Mouse (Mus musculus): ENCODE measurements around the gene Slc5a4a. TPM values are rescaled to one million over a fixed set of nuclear protein-coding genes. Genes with fewer than 3 reads are reported as not detected.

The Slc5a4a gene
- polyA plus RNA-seq, 1 experiment = 51.9 TPM

DNA sequence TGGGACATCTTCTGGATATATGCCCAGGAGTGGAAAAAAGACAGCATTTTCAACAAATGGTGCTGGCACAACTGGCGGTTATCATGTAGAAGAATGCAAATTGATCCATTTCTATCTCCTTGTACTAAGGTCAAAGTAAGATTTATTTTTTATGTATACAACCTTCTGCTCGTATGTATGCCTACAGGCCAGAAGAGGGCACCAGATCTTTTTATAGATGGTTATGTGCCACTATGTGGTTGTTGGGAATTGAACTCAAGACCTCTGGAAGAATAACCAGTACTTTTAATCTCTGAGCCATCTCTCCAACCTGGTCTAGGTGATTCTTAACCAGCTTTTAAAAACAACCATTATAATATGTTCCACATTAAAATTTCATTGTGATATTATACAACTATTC is 10.9 kb upstream of the Slc5a4a start:
- no peaks in the 10 kb centered on the region for H3K36me3 ChIP-seq (ENCODE audit: control insufficient read depth, insufficient read depth, low read length)
- 43% methylated on average over 2 of the region's 2 CpGs for WGBS

DNA sequence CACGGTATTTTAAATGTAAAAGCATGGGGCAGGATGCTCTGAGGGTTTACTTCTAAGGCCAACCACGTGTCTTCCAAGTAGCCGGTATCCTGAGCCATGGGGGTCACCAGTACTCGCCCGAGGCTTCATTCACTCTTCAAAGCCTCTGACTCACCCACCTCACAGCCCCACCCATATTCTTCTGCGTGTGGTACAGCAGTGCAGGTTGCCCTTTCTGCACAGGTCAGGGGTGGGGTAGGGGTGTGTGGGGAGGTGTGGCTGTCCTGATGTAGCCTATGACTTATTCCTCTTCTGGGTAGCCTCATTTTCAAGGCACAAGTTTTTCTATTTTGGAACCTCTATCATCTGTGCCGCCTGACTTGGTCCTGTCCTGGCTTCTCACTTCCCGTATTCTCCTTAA is 405 bp upstream of the Slc5a4a start:
- H3K36me3 ChIP-seq (ENCODE audit: control insufficient read depth, insufficient read depth, low read length) = no peaks in the 10 kb centered on the region
- WGBS = 18% methylated on average over 8 of the region's 8 CpGs
- peak overlapping the region; percentile 97 for H3K27ac ChIP-seq (ENCODE audit: insufficient read depth, low read depth, low read length)
- TF ChIP-seq POLR2A (IDR thresholded peaks at IDR 0.05; ENCODE audit: low read depth, low read length) = no peak
- no peak for TF ChIP-seq CTCF (IDR thresholded peaks at IDR 0.05; ENCODE audit: extremely low read depth, insufficient read length, insufficient replicate concordance, low read depth, low read length)
- no peaks in the 10 kb centered on the region for H3K27me3 ChIP-seq (ENCODE audit: control insufficient read depth, insufficient read depth, low read length)
- no peak overlapping the region for H3K4me3 ChIP-seq (ENCODE audit: low read depth, low read length)
- peaks cover 11% of the 10 kb centered on the region; the same call in 1 of the 2 replicates for H3K4me1 ChIP-seq (ENCODE audit: control insufficient read depth, insufficient read depth, insufficient read length, low read length)

More for the DNA sequence above, 10.9 kb upstream of the Slc5a4a start:
- H3K4me3 ChIP-seq (ENCODE audit: low read depth, low read length) = no peak overlapping the region
- TF ChIP-seq POLR2A (IDR thresholded peaks at IDR 0.05; ENCODE audit: low read depth, low read length) = no peak
- no peak for TF ChIP-seq CTCF (IDR thresholded peaks at IDR 0.05; ENCODE audit: extremely low read depth, insufficient read length, insufficient replicate concordance, low read depth, low read length)
- H3K4me1 ChIP-seq (ENCODE audit: control insufficient read depth, insufficient read depth, insufficient read length, low read length) = peaks cover 4% of the 10 kb centered on the region; the same call in 1 of the 2 replicates
- H3K27me3 ChIP-seq (ENCODE audit: control insufficient read depth, insufficient read depth, low read length) = no peaks in the 10 kb centered on the region
- no peak overlapping the region for H3K27ac ChIP-seq (ENCODE audit: insufficient read depth, low read depth, low read length)

DNA sequence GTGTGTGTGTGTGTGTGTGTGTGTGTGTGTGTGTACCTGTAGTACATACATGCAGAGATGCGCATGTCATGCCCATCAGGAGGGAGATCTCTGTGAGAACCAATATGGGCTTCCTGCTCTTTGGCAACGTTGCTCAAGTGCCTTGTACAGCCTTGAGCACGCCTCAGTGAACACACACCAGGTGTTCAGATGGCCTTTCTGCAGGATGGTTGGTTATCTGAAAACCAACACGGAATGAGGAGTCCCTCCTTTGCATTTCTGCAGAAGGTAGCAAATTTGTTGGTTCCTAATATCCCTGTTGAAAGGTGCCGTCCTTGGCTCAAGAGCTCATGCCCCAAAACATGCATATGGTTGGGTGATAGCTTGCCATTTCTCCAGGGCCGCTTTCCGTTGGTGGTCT is 8.7 kb downstream of the Slc5a4a start:
- H3K4me3 ChIP-seq (ENCODE audit: low read depth, low read length) = no peak overlapping the region
- H3K4me1 ChIP-seq (ENCODE audit: control insufficient read depth, insufficient read depth, insufficient read length, low read length) = peaks cover 22% of the 10 kb centered on the region; the same call in 1 of the 2 replicates
- no peaks in the 10 kb centered on the region for H3K27me3 ChIP-seq (ENCODE audit: control insufficient read depth, insufficient read depth, low read length)
- H3K27ac ChIP-seq (ENCODE audit: insufficient read depth, low read depth, low read length) = peak overlapping the region; percentile 54; the same call in 1 of the 2 replicates
- TF ChIP-seq POLR2A (IDR thresholded peaks at IDR 0.05; ENCODE audit: low read depth, low read length) (no peak), CTCF (IDR thresholded peaks at IDR 0.05; ENCODE audit: extremely low read depth, insufficient read length, insufficient replicate concordance, low read depth, low read length) (no peak)
- 73% methylated on average over 7 of the region's 7 CpGs for WGBS
- peaks cover 9% of the 10 kb centered on the region for H3K36me3 ChIP-seq (ENCODE audit: control insufficient read depth, insufficient read depth, low read length)

DNA sequence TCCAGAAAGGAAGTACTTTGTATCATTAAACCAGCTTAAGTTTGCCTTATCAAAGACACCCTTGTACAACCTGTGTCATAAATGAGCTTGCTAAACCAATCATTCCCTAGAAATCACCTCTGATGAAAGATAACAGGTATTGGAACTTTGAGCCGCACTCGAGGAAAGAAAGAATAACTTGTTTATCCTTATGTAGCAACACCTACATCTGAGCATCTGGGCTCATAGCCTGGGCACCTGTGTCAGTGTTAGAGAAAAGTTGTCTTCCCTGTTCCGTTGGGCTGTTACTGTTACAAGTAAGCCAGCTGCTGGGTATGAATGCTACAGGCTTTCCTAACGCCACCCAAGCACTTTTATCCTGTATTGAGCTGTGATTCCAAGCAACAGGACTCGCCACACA is 10.3 kb downstream of the Slc5a4a start:
- TF ChIP-seq POLR2A (IDR thresholded peaks at IDR 0.05; ENCODE audit: low read depth, low read length) (no peak), CTCF (IDR thresholded peaks at IDR 0.05; ENCODE audit: extremely low read depth, insufficient read length, insufficient replicate concordance, low read depth, low read length) (no peak)
- no peak overlapping the region for H3K4me3 ChIP-seq (ENCODE audit: low read depth, low read length)
- H3K27me3 ChIP-seq (ENCODE audit: control insufficient read depth, insufficient read depth, low read length) = no peaks in the 10 kb centered on the region
- H3K27ac ChIP-seq (ENCODE audit: insufficient read depth, low read depth, low read length) = peak overlapping the region; percentile 95
- 27% methylated on average over 5 of the region's 5 CpGs for WGBS
- H3K4me1 ChIP-seq (ENCODE audit: control insufficient read depth, insufficient read depth, insufficient read length, low read length) = peaks cover 20% of the 10 kb centered on the region; the same call in 1 of the 2 replicates
- peaks cover 10% of the 10 kb centered on the region for H3K36me3 ChIP-seq (ENCODE audit: control insufficient read depth, insufficient read depth, low read length)

DNA sequence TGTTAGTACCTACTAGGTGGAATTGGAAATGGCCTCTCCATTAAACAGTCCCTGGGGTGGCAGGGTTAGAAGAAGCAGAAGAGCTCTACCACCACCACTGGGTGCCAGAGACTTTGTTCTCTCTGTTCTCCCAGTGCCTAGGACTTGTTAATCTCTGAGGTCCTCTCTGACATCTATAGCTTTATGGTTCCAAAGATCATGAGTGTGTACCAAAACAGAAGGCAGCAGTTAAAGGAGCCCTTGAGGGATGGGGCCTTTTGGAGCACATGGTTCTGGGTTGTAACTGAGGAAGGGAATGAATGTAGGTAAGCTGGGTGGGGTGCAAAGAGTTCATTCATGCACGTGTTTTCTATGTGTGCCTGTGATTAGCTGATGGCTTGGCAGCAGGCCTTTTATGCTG is 10.8 kb downstream of the Slc5a4a start:
- WGBS = 18% methylated on average over 1 of the region's 1 CpGs
- TF ChIP-seq POLR2A (IDR thresholded peaks at IDR 0.05; ENCODE audit: low read depth, low read length) = no peak
- TF ChIP-seq CTCF (IDR thresholded peaks at IDR 0.05; ENCODE audit: extremely low read depth, insufficient read length, insufficient replicate concordance, low read depth, low read length) = no peak
- Histone ChIP-seq H3K36me3 (ENCODE audit: control insufficient read depth, insufficient read depth, low read length) (peaks cover 10% of the 10 kb centered on the region), H3K4me1 (ENCODE audit: control insufficient read depth, insufficient read depth, insufficient read length, low read length) (peaks cover 20% of the 10 kb centered on the region; the same call in 1 of the 2 replicates), H3K27ac (ENCODE audit: insufficient read depth, low read depth, low read length) (peak overlapping the region; percentile 95), H3K4me3 (ENCODE audit: low read depth, low read length) (no peak overlapping the region), H3K27me3 (ENCODE audit: control insufficient read depth, insufficient read depth, low read length) (no peaks in the 10 kb centered on the region)

DNA sequence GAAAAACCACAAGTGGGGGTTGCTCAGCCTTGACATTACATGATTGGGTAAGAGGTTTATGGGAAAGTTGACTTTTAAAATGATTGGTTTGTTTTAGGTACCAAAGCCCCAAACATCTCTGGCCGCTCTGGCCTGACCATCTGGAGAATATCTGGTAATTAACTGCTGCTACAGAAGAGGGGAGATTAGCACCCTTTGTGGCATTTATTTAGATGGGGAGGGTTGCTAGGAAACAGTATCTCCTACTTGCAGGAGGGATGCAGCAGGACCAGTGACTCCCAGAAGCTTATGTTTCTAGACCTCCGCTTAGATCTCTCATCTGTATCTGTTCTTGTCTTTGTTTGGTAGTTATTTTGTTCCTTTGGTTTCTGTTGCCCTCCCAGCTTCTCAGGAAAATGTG is 27.6 kb downstream of the Slc5a4a start:
- no peak overlapping the region for H3K4me3 ChIP-seq (ENCODE audit: low read depth, low read length)
- peaks cover 6% of the 10 kb centered on the region; the same call in 1 of the 2 replicates for H3K4me1 ChIP-seq (ENCODE audit: control insufficient read depth, insufficient read depth, insufficient read length, low read length)
- H3K27ac ChIP-seq (ENCODE audit: insufficient read depth, low read depth, low read length) = no peak overlapping the region
- H3K27me3 ChIP-seq (ENCODE audit: control insufficient read depth, insufficient read depth, low read length) = no peaks in the 10 kb centered on the region
- 78% methylated on average over 2 of the region's 2 CpGs for WGBS
- TF ChIP-seq CTCF (IDR thresholded peaks at IDR 0.05; ENCODE audit: extremely low read depth, insufficient read length, insufficient replicate concordance, low read depth, low read length) = no peak
- no peak for TF ChIP-seq POLR2A (IDR thresholded peaks at IDR 0.05; ENCODE audit: low read depth, low read length)
- peaks cover 8% of the 10 kb centered on the region for H3K36me3 ChIP-seq (ENCODE audit: control insufficient read depth, insufficient read depth, low read length)

DNA sequence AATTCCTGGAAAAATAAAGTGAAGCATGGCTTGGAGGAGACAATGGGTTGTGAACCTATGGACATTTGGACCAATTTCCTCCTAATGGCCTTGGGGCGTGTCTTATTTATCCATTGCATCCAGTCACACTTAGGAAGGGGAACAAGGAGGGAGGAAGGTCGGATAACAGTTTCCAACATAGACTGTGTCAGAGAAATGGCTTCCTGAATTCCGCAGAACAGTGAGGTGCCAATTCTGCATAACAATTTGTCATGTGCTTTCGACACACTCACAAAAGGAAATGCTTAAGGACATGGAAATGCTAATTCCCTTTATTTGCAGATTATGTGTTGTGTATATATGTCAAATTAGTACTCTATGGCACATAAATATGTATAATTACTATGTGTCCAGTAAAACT is 38.0 kb downstream of the Slc5a4a start:
- Histone ChIP-seq H3K4me3 (ENCODE audit: low read depth, low read length) (no peak overlapping the region), H3K4me1 (ENCODE audit: control insufficient read depth, insufficient read depth, insufficient read length, low read length) (no peaks in the 10 kb centered on the region), H3K27ac (ENCODE audit: insufficient read depth, low read depth, low read length) (no peak overlapping the region), H3K36me3 (ENCODE audit: control insufficient read depth, insufficient read depth, low read length) (peaks cover 8% of the 10 kb centered on the region; the same call in 1 of the 2 replicates), H3K27me3 (ENCODE audit: control insufficient read depth, insufficient read depth, low read length) (no peaks in the 10 kb centered on the region)
- TF ChIP-seq CTCF (IDR thresholded peaks at IDR 0.05; ENCODE audit: extremely low read depth, insufficient read length, insufficient replicate concordance, low read depth, low read length) (no peak), POLR2A (IDR thresholded peaks at IDR 0.05; ENCODE audit: low read depth, low read length) (no peak)
- WGBS = 71% methylated on average over 4 of the region's 4 CpGs
